Mouse (Mus musculus): Measurements from ENCODE around the gene Slc25a36.

DNA sequence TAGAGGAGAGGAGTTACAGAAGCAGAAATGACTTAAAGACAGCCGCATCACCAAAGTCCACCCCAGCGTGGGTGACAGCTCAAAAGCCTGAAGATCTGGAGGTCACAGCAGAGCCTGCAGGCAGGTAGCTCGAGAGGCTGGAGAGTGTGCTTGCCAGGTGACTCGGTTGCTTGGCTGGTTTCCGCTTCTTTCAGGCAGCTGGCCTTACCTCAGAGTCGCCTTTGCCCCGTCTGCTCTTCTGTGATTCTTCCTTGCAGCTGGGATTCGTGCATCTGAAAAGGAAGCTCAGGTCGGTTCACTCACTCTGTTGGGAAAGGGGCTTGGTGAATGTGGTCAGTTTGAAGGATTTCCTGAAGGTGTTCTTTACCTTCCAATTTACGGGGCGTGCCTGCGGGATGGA is 83.6 kb downstream of the Slc25a36 start:
- TF ChIP-seq POLR2A (IDR thresholded peaks at IDR 0.05; ENCODE audit: borderline replicate concordance, extremely low read depth, low read depth, low read length) (no peak), CTCF (IDR thresholded peaks at IDR 0.05; ENCODE audit: insufficient read depth, low read length) (no peak)
